Mouse (Mus musculus): ENCODE measurements around the gene Matk. TPM values are rescaled to one million over a fixed set of nuclear protein-coding genes. Genes with fewer than 3 reads are reported as not detected.

The Matk gene
- polyA plus RNA-seq, 1 experiment from 2014 or later = 3.9 TPM

GRCm38 (mm10) chr10:81306837-81307682 is 54.3 kb downstream of the Matk start:
- Histone ChIP-seq H3K4me3 (no peak overlapping the region), H3K27me3 (no peaks in the 10 kb centered on the region), H3K9ac (no peak overlapping the region), H3K27ac (no peak overlapping the region), H3K4me2 (no peak overlapping the region), H3K36me3 (peaks cover 59% of the 10 kb centered on the region), H3K4me1 (peaks cover 22% of the 10 kb centered on the region), H3K9me3 (no peaks in the 10 kb centered on the region)
- WGBS = 91% methylated on average over 21 of the region's 21 CpGs
- no peak for ATAC-seq (ENCODE audit: borderline replicate concordance, extremely low read depth, low FRiP score, low TSS enrichment)

GRCm38 (mm10) chr10:81309571-81309970 is 56.8 kb downstream of the Matk start:
- no peak overlapping the region for H3K4me3 ChIP-seq
- 85% methylated on average over 5 of the region's 5 CpGs for WGBS
- H3K36me3 ChIP-seq = peaks cover 83% of the 10 kb centered on the region
- no peaks in the 10 kb centered on the region for H3K9me3 ChIP-seq
- H3K27me3 ChIP-seq = no peaks in the 10 kb centered on the region
- H3K4me1 ChIP-seq = no peaks in the 10 kb centered on the region
- H3K4me2 ChIP-seq = no peak overlapping the region
- no peak for ATAC-seq (ENCODE audit: borderline replicate concordance, extremely low read depth, low FRiP score, low TSS enrichment)
- H3K9ac ChIP-seq = no peak overlapping the region
- H3K27ac ChIP-seq = no peak overlapping the region

Small RNA genes lying within 50 kb of the gene (microRNA-seq; reads per million reads assigned to microRNA genes)
- 8.5 reads per million, percentile 27 among the genes with 10 or more reads in this experiment for gene Mir3057

Other genes starting within 250 kb of the Matk start
- gene Gng7, start 238.0 kb upstream of the Matk start, polyA plus RNA-seq (2015; fragmentation: Nextera tagmentation; extraction: Ambion mirVana) = 5.3 and 6.6 TPM in 2 replicates
- 0.11 and 0.30 TPM in 2 replicates for gene Diras1, start 227.3 kb upstream of the Matk start, polyA plus RNA-seq (2015; fragmentation: Nextera tagmentation; extraction: Ambion mirVana)
- 17.2 and 20.5 TPM in 2 replicates for gene Slc39a3, start 215.5 kb upstream of the Matk start, polyA plus RNA-seq (2015; fragmentation: Nextera tagmentation; extraction: Ambion mirVana)
- gene Sgta, start 192.8 kb upstream of the Matk start, polyA plus RNA-seq (2015; fragmentation: Nextera tagmentation; extraction: Ambion mirVana) = 192 TPM in 2 replicates
- gene Thop1, start 182.9 kb upstream of the Matk start, polyA plus RNA-seq (2015; fragmentation: Nextera tagmentation; extraction: Ambion mirVana) = 51.7 and 54.3 TPM in 2 replicates
- gene Creb3l3, start 154.1 kb upstream of the Matk start, polyA plus RNA-seq (2015; fragmentation: Nextera tagmentation; extraction: Ambion mirVana) = 0.31 and 0.35 TPM in 2 replicates
- 178 and 180 TPM in 2 replicates for gene Map2k2, start 147.0 kb upstream of the Matk start, polyA plus RNA-seq (2015; fragmentation: Nextera tagmentation; extraction: Ambion mirVana)
- gene Zbtb7a, start 117.7 kb upstream of the Matk start, polyA plus RNA-seq (2015; fragmentation: Nextera tagmentation; extraction: Ambion mirVana) = 34.1 and 36.9 TPM in 2 replicates
- gene Pias4, start 85.0 kb upstream of the Matk start, polyA plus RNA-seq (2015; fragmentation: Nextera tagmentation; extraction: Ambion mirVana) = 41.0 and 47.5 TPM in 2 replicates
- gene Eef2, start 76.3 kb upstream of the Matk start, polyA plus RNA-seq (2015; fragmentation: Nextera tagmentation; extraction: Ambion mirVana) = 567 and 596 TPM in 2 replicates
- gene Dapk3, start 69.9 kb upstream of the Matk start, polyA plus RNA-seq (2015; fragmentation: Nextera tagmentation; extraction: Ambion mirVana) = 52.6 and 56.1 TPM in 2 replicates
- 0.16 TPM in 2 replicates for gene 4930442H23Rik, start 69.1 kb upstream of the Matk start, polyA plus RNA-seq (2015; fragmentation: Nextera tagmentation; extraction: Ambion mirVana)
- 0.11 and 0.30 TPM in 2 replicates for gene Nmrk2, start 50.9 kb upstream of the Matk start, polyA plus RNA-seq (2015; fragmentation: Nextera tagmentation; extraction: Ambion mirVana)
- gene Atcay, start 22.1 kb upstream of the Matk start, polyA plus RNA-seq (2015; fragmentation: Nextera tagmentation; extraction: Ambion mirVana) = 0.14 and 0.29 TPM in 2 replicates
- 5.3 and 5.4 TPM in 2 replicates for gene Zfr2, start 19.8 kb upstream of the Matk start, polyA plus RNA-seq (2015; fragmentation: Nextera tagmentation; extraction: Ambion mirVana)
- 208 and 225 TPM in 2 replicates for gene Mrpl54, start 14.0 kb downstream of the Matk start, polyA plus RNA-seq (2015; fragmentation: Nextera tagmentation; extraction: Ambion mirVana)
- 60.7 and 66.5 TPM in 2 replicates for gene Apba3, start 14.0 kb downstream of the Matk start, polyA plus RNA-seq (2015; fragmentation: Nextera tagmentation; extraction: Ambion mirVana)
- 26.4 and 28.8 TPM in 2 replicates for gene Tjp3, start 38.6 kb downstream of the Matk start, polyA plus RNA-seq (2015; fragmentation: Nextera tagmentation; extraction: Ambion mirVana)
- gene Pip5k1c, start 40.0 kb downstream of the Matk start, polyA plus RNA-seq (2015; fragmentation: Nextera tagmentation; extraction: Ambion mirVana) = 45.4 and 47.0 TPM in 2 replicates
- 48.4 and 49.9 TPM in 2 replicates for gene Cactin, start 68.2 kb downstream of the Matk start, polyA plus RNA-seq (2015; fragmentation: Nextera tagmentation; extraction: Ambion mirVana)
- 17.8 and 18.3 TPM in 2 replicates for gene Tbxa2r, start 75.8 kb downstream of the Matk start, polyA plus RNA-seq (2015; fragmentation: Nextera tagmentation; extraction: Ambion mirVana)
- gene Gipc3, start 90.3 kb downstream of the Matk start, polyA plus RNA-seq (2015; fragmentation: Nextera tagmentation; extraction: Ambion mirVana) = 0.07 and 0.10 TPM in 2 replicates
- gene Hmg20b, start 97.5 kb downstream of the Matk start, polyA plus RNA-seq (2015; fragmentation: Nextera tagmentation; extraction: Ambion mirVana) = 91.2 and 92.5 TPM in 2 replicates
- 17.6 and 20.4 TPM in 2 replicates for gene Mfsd12, start 104.6 kb downstream of the Matk start, polyA plus RNA-seq (2015; fragmentation: Nextera tagmentation; extraction: Ambion mirVana)
- 2.0 and 3.0 TPM in 2 replicates for gene 4930404N11Rik, start 112.9 kb downstream of the Matk start, polyA plus RNA-seq (2015; fragmentation: Nextera tagmentation; extraction: Ambion mirVana)
- gene Fzr1, start 125.6 kb downstream of the Matk start, polyA plus RNA-seq (2015; fragmentation: Nextera tagmentation; extraction: Ambion mirVana) = 110 and 115 TPM in 2 replicates
- gene Dohh, start 131.5 kb downstream of the Matk start, polyA plus RNA-seq (2015; fragmentation: Nextera tagmentation; extraction: Ambion mirVana) = 75.9 and 79.8 TPM in 2 replicates
- 1.6 and 2.7 TPM in 2 replicates for gene Gm48551, start 131.5 kb downstream of the Matk start, polyA plus RNA-seq (2015; fragmentation: Nextera tagmentation; extraction: Ambion mirVana)
- gene Gm48552, start 136.1 kb downstream of the Matk start, polyA plus RNA-seq (2015; fragmentation: Nextera tagmentation; extraction: Ambion mirVana) = 0.45 and 2.3 TPM in 2 replicates
- 4.4 TPM in 2 replicates for gene Smim24, start 140.1 kb downstream of the Matk start, polyA plus RNA-seq (2015; fragmentation: Nextera tagmentation; extraction: Ambion mirVana)
- gene Nfic, start 202.7 kb downstream of the Matk start, polyA plus RNA-seq (2015; fragmentation: Nextera tagmentation; extraction: Ambion mirVana) = 86.0 and 87.2 TPM in 2 replicates
- gene Celf5, start 229.8 kb downstream of the Matk start, polyA plus RNA-seq (2015; fragmentation: Nextera tagmentation; extraction: Ambion mirVana) = 0.34 and 0.42 TPM in 2 replicates
- 81.8 and 82.8 TPM in 2 replicates for gene Ncln, start 243.5 kb downstream of the Matk start, polyA plus RNA-seq (2015; fragmentation: Nextera tagmentation; extraction: Ambion mirVana)
- 2.5 and 3.6 TPM in 2 replicates for gene S1pr4, start 247.2 kb downstream of the Matk start, polyA plus RNA-seq (2015; fragmentation: Nextera tagmentation; extraction: Ambion mirVana)